Mouse (Mus musculus) adrenal gland, adult 2 months (tissue): Measurements from ENCODE around the gene Cpd. TPM values are rescaled to one million over a fixed set of nuclear protein-coding genes. Genes with fewer than 3 reads are reported as not detected.
"Not testable (repeated sequence)": the region's sequence is repeated elsewhere in the genome, so short reads cannot be mapped to it uniquely, and the experiment has no call there.

Source experiments
- DNase-seq: peaks from one replicate; pipeline ENCODE4 v3.0.0; 2021
- polyA plus RNA-seq: library from polyadenylated mRNA; depleted of rRNA; stranded (reverse); fragments of >200 nt; gene quantifications from 2 replicates; pipeline ENCODE4 v1.2.3, GENCODE M21; 2012
- total RNA-seq, 2 experiments: library from RNA; stranded (reverse); gene quantifications; 2 replicates each; pipeline ENCODE4 v1.2.3; 2021

Cpd gene
- total and polyA plus RNA-seq, 3 experiments, result 14.1 to 37.4 (median 34.0) TPM

DNA sequence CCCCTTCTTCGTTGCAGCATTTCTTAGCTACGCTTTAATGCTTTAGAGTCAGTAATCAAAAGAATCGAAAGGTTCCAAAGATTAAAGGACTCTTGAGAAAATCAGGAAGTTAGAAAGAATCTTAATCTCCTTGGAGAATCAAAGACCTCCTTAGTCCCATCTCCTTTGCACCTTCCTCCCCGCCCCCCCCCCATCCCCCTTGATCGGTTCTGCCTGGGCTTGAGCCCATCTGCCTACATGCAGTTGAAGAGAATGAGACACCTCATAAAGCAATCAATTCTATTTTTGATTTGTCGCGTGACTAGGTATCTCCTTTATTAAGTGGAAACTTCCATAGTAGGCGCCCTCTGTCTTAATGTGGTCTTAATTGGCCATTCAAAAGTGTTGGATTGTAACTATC, 536 bp upstream of the Cpd start:
- DNase-seq, result no peak

DNA sequence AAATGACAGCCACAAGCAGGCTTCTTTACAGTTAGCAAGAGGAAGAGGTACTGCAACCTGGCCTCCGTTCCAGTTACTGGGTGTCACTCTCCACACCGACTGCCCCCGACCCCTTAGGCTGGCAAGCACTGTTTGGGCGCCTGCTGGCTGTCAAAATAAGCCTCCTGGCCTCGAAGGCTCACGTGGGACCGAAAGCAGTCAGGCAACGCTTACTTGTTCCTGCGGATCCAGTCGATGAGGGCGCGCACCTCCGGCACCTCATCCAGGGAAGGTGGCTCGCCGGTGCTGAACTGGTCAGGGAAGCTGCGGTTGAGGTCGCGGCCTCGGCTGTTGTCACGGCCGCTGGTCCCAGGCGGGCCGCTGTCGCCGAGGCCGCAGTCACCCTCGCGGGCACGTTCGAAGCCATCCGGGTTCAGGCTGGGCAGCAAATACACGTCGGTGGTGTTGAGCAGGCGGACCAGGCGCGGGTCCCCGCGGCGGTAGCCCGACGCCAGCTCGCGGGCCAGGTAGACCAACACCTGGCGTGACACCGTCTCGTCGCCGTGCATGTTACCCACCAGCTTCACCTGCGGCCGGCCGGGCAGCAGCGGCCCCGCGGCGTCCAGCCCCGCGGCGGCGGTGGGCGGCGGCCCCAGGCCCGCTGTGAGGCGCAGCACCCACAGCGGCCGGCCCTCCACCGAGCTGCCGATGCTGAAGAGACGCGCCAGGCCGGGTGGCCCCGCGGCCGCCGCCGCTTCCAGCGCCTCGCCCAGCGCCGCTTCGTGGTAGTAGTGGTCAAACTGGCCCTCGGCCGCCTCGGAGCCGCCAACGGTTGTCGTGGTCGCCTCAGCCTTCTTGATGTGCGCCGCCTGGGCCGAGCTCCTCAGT, 574 bp downstream of the Cpd start:
- DNase-seq, result peak; percentile 58

DNA sequence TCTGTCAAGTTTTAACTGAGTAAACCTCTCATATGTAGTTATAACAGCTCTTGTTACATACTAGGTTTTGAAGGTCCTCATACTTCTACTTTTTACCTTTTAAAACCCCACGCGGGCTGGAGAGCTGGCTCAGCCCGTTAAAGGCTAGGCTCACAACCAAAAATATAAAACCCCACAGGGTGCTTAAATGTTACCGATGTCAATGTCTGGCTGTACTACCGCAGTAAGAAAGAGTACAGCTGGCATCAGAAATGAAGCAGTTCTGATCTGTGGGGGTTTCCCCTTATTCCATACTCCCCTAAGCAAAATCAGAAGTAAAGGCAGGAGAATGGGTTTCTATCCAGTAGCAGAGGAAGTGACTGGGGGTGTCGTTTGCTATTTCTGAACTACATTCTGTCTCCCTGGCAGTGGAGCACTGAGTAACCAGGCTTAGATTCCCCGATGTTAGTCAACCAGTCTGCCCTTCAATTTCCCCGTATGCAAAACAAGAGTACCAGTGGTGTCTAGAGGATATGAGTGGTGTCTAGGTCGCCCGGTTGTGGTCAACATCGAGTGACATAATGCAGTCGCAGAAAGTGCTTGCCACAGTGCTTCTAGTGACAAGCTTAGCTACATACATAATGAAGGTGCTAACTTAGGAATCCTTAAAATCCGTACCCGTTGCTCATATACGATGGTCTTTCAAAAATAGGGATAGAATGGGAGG, 1.4 kb downstream of the Cpd start:
- peak; percentile 45 for DNase-seq

DNA sequence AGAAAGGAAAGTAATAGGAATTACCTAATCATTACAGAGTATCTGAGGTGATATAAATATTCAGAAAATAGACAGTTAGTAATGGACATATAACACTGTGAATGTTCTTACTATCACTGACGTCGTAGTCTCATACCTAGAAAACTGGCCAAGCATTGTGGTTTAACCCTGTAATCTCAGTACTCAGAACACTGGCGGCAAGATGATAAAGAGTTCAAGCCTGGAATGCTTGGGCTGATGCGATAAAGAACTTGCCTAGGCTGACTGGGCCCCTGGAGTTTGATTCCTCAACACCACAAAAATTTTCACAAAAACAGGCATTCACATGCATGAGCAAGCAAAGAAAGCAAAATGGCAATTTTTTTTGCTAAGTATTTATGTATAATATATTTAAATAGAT, 8.2 kb downstream of the Cpd start:
- no peak for DNase-seq

DNA sequence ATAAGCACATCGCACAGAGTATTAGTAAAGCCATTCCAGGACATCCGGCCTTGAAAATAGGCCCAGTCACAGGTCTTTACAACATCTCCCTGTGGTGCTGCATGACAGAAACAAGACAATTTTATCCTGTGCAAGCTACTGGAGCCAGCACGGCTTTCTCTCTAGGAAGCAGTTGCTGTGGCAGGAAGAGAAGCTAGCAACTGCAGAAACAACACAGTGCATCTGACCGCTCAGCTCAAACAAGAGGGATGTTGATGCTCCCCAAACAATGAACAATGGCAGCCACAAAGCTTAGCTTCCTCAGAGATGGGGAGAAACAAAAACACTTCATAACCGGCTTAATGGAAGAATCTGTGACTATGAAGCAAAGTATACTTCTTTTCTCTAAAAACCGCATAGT, 10.5 kb downstream of the Cpd start:
- no peak for DNase-seq

DNA sequence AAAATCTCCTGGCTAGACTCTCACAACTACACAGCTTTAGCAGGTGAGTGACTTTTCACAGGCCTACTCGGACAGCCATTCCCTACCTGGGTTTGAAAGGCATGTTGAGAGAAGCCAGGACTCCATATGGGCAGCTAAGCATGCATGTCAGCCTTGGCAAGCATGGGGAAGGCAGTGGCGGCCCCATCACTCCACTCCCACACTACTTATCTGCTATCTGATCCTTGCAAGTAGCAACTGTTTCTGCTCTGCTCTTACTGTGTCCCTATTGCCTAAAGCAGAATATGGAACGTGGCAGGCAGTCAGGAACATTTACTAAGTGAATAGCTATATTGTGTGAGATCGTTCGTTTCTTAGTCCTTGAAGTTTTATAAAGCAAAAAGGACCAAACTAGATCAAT, 10.9 kb downstream of the Cpd start:
- no peak for DNase-seq

DNA sequence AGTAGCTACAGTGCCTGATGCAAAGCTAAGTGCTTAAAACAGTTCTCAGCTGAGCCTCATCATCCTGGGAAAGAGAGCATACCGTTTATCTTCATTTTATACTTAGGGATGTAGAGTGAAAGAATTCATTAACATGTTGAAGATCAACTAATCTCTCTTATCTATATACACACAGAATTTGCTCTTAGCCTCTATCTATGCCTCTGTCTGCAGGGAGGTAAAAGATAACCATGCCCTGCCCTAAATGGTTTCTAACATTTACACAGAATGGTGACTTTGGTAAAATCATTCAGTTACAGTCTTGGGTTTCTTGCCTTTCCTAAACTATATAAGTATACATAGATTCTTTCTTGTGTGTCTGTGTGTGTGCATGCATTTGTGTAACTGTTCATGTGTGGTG, 12.2 kb downstream of the Cpd start:
- DNase-seq, result no peak

DNA sequence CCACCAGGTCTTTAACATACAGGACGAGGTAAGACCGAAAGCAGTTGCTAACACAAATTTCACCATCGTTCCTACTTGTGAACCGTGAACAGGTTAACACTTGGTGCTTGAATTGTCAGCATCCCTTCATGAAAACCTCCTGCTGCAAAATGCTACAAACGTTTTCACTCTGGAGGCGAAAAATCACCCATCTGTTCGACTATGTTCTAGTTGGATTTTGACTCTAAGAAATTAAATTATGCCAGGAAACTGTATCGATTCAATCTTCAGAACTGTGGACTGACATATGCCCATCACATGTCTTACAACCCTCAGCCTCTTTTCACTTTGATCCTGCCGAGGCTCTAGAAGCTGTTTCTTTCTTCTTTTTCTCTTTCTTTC, 21.9 kb downstream of the Cpd start:
- DNase-seq, result no peak

DNA sequence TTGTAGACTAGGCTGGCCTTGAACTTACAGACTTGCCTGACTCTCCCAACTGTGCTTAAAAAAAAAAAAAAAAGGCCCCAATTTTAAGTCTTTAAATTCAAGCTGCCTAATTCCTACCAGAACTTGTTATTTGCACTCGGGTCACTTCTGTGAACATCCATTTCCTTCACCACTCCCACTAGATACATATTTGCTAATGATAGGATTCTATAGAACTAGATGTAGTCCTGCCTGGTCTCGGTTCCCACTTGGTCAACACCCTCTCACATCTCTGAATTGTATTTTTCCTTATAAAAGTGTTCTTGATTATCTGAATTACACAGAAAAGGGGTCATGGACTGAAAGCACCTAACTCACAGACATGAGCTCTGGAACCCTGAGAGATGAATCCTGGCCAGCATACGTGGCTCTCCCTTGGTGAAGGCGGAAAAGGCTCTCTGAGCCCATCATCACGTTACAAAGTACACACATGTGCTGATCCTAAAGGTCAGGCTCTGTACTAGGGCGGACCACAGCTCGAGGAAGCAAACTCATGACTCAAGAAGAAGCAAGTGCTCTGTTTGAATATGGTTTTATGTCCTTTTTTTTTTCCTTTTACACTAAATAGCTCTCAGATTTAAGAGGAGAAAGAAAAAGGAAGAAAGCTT, 22.5 kb downstream of the Cpd start:
- DNase-seq, result no peak

DNA sequence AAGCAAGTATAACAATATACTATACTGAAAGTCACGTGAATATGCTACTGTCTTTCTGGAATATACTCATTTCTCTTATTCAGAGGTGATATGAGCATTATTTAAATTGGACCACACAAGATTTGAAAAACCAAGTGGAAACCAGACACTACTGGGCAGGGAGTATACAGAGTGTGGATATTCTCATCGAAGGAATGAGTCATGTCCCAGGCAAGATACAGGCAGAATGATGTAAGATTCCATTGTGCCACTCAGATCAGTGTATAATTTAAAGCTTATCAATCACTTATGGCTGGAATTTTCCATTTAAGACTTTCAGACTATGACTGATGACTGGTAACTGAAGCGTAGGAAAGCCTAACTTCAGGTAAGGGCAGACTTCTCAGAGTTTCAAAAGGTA, 23.2 kb downstream of the Cpd start:
- peak; percentile 11 for DNase-seq

DNA sequence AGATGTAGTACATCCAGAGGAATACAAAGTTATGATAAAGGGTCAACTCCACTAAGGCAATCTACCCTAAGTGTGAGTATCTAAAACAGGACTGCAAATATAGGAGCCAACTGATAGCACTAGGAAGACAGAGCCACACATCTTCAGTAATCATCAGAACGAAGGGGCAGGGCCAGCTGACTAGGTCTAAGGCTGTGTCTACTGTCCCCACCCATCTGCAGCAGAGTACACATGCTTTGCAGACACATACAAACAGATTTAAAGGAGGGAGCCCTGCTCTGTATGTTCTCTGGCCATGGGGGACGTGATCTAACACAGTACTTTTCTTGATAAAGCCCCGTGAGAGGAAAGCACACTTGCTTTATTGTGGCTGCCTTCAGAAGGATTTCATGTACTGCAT, 25.5 kb downstream of the Cpd start:
- no peak for DNase-seq

DNA sequence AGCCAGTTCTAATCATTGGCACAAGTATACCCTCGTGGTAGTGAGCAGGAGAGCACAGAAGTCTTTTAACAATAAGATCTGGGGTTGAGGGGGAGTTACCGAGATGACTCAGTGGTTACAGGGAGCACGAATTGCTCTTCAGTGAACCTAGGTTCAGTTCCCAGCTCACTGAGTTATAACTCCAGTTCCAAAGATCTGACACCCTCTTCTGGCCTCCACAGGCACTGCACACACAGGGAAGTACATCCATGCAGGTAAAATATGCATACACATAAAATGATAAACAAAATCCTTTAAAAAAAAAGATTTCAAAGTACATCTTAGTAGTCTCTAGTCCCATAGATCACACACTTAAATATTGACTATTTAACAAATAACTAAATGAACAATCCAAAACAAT, 29.2 kb downstream of the Cpd start:
- no peak for DNase-seq

DNA sequence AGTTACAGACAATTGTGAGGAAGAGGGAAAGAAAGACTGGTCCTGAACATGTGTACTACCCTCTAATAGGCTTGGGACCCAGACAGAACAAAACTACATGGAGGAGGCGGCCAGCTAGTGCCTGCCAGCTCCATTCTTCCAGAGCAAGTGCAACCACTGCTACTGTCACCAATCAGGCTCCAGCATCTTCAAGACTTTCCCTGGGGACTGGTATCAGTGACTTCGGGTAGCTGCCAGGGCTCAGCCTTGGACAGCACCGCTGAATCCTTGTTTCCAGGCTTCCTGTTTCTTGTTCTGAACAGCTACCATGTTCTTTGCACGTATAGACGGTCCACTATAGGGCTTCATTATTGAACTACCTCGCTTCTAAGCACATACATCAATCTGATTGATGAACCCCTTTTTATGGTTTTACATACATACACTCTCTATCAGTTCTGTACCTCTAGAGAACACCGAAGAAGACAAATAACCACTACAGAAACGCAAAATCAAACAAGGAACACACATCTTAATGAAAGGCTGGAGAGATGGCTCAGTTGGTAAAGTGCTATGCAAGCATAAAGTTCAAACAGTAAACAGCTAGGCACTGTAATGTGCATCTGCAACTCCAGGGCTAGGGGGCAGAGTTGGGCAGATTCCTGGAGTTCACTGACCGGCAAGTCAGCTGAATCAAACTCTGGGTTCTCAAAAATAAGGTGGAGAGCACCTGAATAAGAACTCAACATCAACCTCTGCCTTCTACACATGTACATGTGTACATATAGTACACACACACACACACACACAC, 35.9 kb downstream of the Cpd start:
- DNase-seq, result no peak

DNA sequence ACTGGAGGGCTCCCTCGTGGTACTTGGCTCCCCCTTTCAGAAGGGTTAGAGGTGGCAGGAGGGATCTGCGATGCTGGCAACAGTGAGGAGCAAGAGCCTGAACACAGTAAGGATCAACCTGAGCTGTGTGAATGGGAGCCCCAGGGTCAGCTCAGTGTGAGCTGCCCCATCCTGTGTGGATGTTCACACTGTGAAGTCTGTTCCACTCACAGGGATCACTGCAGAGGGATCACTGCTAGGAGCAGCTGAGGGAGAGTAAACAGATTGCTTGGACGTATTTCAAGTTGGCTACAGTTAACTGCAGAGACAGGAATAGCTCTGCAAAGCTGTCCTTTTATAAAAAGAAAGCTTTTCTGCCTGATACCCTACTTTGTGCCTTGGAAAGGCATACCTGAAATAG, 37.4 kb downstream of the Cpd start:
- no peak for DNase-seq

DNA sequence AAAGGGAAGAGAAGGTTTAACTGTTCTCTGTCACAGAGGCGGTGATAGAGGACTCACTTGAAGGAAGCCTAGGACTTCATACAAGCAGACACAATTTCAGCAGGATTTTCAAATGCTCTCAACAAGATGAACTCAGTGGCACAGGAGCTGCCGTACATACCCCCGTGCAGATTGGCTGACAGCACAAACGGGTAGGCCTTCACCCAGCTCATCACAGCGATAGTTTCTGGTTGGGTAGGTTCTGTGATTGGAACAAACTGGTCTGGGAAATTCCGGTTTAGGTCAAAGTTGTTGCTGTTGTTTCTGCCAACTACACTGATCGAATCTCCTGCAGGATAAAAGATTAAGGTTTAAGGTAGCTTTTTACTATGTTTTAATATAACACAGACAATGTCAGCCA, 38.3 kb downstream of the Cpd start:
- no peak for DNase-seq

DNA sequence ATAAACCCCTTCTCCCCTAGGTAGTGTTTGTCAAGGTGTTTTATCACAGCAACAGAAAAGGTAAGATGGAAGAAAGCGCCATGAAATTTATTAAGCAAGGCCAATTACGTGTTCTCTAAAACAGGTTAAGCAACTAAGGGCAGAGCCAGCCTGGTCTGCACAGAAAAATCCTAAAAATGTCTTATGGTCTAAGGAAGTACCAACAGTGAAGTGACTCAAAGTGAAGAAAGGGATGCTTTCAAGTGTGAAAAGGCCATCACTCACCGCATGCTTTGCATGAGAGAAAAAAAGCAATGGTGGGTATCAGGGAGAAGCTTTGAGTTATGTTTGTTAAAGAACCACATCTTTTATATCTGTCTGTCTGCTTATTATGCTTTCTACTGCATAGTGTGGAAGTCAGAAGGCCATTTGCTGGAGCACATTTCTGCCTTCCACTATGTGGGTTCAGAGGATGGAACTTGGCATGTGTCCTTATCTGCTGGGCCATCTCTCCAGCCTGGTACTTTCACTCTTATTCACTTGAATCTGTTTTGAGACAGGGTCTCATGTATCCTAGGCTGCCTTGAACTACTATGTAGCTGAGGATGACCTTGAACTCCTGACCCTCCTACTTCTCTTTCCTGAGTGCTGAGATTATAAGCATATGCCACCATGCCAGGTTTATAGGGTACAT, 39.7 kb downstream of the Cpd start:
- DNase-seq, result no peak

DNA sequence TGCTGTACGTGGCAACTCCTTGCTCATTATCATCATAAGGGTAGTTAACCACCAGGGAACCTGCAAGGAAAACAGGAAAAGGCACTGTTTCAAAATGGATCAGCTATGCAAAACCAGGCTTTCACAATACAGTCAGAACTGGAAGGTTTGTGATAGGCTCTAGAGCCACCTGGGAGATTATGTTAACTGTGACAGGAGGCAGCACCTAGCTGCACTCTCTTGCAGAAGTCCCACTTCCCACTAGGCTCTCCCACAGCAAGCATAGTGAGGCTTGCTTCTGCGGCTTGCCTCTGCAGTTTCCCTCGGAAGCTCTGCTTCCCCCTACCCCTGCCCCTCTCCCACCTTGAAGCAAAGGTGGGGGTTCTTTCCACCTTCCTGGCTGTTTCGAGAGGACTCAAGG, 40.8 kb downstream of the Cpd start:
- no peak for DNase-seq

DNA sequence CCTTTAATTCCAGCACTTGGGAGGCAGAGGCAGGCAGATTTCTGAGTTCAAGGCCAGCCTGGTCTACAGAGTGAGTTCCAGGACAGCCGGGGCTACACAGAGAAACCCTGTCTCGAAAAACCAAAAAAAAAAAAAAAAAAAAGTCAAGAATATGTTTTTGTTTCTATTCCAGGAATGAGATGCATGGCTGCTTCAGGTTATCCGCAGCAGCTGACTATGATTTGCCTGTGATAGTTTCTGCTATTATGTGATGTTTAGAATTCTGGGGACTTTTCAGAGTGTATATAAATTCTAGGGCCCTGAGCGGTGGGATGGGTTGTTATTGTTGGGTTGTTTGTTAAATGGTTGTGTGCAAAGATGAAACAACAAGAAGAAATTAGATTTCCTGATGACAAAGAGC, 41.7 kb downstream of the Cpd start:
- not testable (repeated sequence) for DNase-seq

DNA sequence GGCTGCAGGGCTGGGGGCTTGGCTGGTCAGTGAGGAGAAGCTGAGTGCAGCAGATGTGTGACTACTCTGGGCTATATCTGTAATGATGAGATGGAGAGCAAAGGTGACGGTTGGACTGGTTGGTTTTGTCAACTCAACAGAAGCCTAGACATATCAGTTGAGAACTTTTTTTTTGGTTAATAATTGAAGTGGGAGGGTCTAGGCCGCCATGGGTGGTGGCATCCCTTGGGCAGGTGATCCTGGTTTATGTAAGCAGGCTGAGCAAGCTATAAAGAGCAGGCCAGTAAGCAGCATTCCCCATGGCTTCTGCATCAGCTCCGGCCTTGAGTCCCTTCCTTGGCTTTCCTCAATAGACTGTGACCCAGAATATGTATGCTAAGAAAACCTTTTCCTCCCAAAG, 43.6 kb downstream of the Cpd start:
- no peak for DNase-seq

DNA sequence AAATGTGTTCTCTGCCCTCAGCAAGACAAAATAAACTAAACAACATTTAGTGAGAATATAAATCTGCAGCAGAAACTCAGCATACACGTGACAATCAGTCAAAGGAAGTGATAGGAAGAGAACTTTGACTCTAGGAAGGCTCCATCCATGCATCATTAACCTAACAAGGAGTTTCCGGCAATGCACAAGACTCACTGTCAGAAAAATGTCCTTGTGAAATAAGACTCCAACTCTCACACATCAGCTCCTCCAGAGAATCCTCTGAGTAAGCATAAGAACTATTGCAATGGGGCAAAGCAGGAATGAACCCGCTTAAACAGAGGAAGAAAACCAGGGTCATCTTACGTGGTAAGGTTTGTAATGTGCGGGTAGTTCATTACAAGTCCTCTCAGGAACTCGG, 49.6 kb downstream of the Cpd start:
- no peak for DNase-seq

DNA sequence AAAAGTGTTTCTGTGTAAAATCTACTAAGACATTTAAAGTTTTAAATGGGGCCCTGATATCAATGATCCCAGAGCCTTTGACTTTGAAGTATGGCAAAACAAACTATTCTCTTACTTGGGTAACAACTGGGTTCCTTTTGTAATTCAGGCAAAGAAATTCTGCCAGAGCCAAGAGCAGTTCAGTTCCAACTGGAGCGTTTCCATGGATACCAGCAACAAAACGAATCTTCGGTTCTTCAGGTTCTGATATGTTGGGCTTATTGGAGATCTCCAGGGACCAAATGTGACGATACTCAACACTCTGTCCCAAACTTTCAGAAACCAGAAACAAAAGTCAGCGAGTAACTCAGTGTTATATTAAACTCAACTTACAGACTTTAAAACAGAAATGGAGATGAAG, 51.5 kb downstream of the Cpd start:
- no peak for DNase-seq

DNA sequence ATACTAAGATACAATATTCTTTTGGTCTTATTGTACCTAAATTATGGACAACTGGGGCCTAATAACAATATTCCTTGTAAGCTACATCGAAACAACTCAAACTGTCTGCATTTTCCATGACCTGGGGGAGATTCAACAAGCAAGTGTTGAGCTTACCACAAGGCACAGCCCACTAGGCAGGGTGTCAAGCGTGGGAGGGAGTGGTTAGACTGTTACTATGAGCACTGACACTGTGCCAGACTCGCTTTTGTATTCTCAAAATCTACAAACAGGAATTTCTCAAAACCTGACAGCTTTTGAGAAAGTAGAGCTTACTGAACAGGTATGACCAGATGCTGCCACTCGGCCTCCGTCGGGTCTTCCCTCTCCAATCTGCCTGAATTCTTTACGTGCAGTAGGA, 55.5 kb downstream of the Cpd start:
- no peak for DNase-seq
